Mouse (Mus musculus): ENCODE measurements around the gene Atp6ap1l. TPM values are rescaled to one million over a fixed set of nuclear protein-coding genes. Genes with fewer than 3 reads are reported as not detected.

Atp6ap1l gene
- total and polyA plus RNA-seq, 3 experiments = 0.57 to 2.3 (median 1.0) TPM

DNA sequence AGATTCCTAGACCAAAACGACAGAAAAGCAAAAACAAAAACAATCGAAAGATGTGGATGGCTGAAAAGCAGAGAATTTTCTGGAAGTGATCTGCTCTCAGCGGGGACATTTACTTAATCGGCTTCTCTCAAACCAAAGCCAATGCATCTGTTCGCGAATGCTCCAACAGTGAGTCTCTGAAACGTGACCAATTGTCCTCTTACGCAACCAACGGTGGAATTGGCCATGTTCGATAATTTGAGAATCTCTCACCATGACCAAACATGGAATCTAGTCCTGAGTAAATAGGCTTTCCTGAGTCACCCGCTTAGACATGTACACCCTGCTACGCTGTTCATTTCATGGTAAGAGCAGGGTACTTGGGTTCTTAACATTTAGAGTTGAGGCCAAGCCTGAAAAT lies 8.3 kb downstream of the Atp6ap1l start:
- TF ChIP-seq EP300 (IDR thresholded peaks at IDR 0.05; ENCODE audit: insufficient read depth, low read depth, low read length) (no peak), POLR2A (IDR thresholded peaks at IDR 0.05; ENCODE audit: insufficient read depth, low read depth, low read length) (no peak), CTCF (IDR thresholded peaks at IDR 0.05) (no peak)
- Histone ChIP-seq H3K27me3 (ENCODE audit: control insufficient read depth, insufficient read depth, low read length) (no peaks in the 10 kb centered on the region), H3K27ac (no peak overlapping the region), H3K4me3 (no peak overlapping the region), H3K36me3 (ENCODE audit: control insufficient read depth, insufficient read depth, low read length) (no peaks in the 10 kb centered on the region), H3K79me2 (replicated peaks; ENCODE audit: control insufficient read depth, insufficient read depth, low read length) (no peaks in the 10 kb centered on the region), H3K4me1 (ENCODE audit: control insufficient read depth, insufficient read depth, low read length) (no peaks in the 10 kb centered on the region), H3K9ac (ENCODE audit: low read depth, low read length) (no peak overlapping the region)
- DNase-seq = no peak
- intact Hi-C loops (cut with DNase I) = no loop called here
- WGBS = 92% methylated on average over 12 of the region's 12 CpGs

DNA sequence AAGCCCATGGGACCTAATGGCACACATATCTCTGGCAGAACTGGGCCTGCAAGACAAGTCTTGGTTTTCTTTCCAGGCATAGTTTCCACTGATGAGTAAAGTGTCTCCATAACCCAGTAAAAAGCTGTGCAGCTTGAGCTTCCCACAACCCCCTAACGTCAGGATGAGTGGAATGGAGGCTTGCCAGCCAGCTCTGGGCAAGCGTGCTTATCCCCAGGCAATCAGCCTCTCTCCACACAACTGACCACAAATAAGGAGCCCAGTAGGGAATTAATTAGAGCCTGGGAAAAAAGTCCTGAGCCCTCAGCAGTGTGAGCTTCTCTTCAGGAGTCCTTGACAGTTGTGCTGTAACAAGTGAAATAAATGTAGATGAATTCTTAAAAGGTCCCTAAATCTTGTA lies 9.1 kb downstream of the Atp6ap1l start:
- Histone ChIP-seq H3K36me3 (ENCODE audit: control insufficient read depth, insufficient read depth, low read length) (no peaks in the 10 kb centered on the region), H3K27ac (no peak overlapping the region), H3K4me3 (no peak overlapping the region), H3K4me1 (ENCODE audit: control insufficient read depth, insufficient read depth, low read length) (no peaks in the 10 kb centered on the region), H3K9ac (ENCODE audit: low read depth, low read length) (no peak overlapping the region), H3K27me3 (ENCODE audit: control insufficient read depth, insufficient read depth, low read length) (no peaks in the 10 kb centered on the region), H3K79me2 (replicated peaks; ENCODE audit: control insufficient read depth, insufficient read depth, low read length) (no peaks in the 10 kb centered on the region)
- TF ChIP-seq POLR2A (IDR thresholded peaks at IDR 0.05; ENCODE audit: insufficient read depth, low read depth, low read length) = no peak
- no peak for TF ChIP-seq CTCF (IDR thresholded peaks at IDR 0.05)
- no peak for TF ChIP-seq EP300 (IDR thresholded peaks at IDR 0.05; ENCODE audit: insufficient read depth, low read depth, low read length)
- WGBS = 48% methylated on average over 2 of the region's 2 CpGs
- no peak for DNase-seq
- intact Hi-C loops (cut with DNase I) = no loop called here

DNA sequence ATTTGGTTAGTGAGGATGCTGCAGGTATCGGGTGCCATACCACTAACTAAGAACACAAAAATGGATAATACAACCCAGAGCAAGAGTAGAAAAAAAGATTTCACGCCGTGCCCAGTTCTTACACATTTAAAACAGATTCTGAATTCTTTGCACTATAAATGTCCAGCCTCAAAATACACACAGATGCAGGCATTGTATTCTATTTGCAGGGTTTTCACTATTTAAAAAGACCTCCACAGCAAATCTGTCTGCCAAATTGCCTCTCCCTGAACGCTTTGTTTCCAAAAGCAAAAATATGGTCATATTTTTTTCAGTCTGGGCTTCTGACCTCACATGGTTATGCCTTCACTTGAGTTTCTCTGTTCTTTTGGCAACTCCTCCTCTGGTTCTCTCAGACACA lies 10.3 kb downstream of the Atp6ap1l start:
- Histone ChIP-seq H3K4me3 (no peak overlapping the region), H3K27me3 (ENCODE audit: control insufficient read depth, insufficient read depth, low read length) (no peaks in the 10 kb centered on the region), H3K9ac (ENCODE audit: low read depth, low read length) (no peak overlapping the region), H3K4me1 (ENCODE audit: control insufficient read depth, insufficient read depth, low read length) (no peaks in the 10 kb centered on the region), H3K27ac (no peak overlapping the region), H3K79me2 (replicated peaks; ENCODE audit: control insufficient read depth, insufficient read depth, low read length) (no peaks in the 10 kb centered on the region), H3K36me3 (ENCODE audit: control insufficient read depth, insufficient read depth, low read length) (no peaks in the 10 kb centered on the region)
- 86% methylated on average over 4 of the region's 4 CpGs for WGBS
- no peak for TF ChIP-seq EP300 (IDR thresholded peaks at IDR 0.05; ENCODE audit: insufficient read depth, low read depth, low read length)
- no peak for DNase-seq
- intact Hi-C loops (cut with DNase I) = no loop called here

DNA sequence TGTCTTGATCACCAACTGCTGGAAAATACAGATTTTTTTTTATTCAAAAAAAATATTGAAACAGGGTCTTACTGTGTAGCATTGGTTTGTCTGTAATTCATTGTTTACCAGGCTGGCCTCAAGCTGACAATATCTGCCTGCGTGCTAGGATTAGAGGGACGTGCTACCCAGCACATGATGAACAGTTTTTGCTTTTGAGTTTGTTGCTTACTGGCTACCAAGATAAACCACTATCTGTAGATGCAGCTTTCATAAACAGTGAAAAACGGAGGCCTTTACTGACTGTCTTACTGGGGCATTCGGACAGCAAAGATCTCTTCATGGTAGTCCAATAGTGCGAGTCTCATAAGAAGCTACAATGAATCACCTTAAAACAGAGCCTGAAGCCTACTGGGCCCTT lies 15.0 kb downstream of the Atp6ap1l start:
- H3K36me3 ChIP-seq (ENCODE audit: control insufficient read depth, insufficient read depth, low read length) = no peaks in the 10 kb centered on the region
- intact Hi-C loops (cut with DNase I) = no loop called here
- H3K27me3 ChIP-seq (ENCODE audit: control insufficient read depth, insufficient read depth, low read length) = no peaks in the 10 kb centered on the region
- no peak for TF ChIP-seq CTCF (IDR thresholded peaks at IDR 0.05)
- H3K9ac ChIP-seq (ENCODE audit: low read depth, low read length) = no peak overlapping the region
- H3K4me1 ChIP-seq (ENCODE audit: control insufficient read depth, insufficient read depth, low read length) = peaks cover 3% of the 10 kb centered on the region
- no peak overlapping the region for H3K27ac ChIP-seq
- 89% methylated on average over 5 of the region's 5 CpGs for WGBS
- no peak for DNase-seq
- H3K79me2 ChIP-seq (replicated peaks; ENCODE audit: control insufficient read depth, insufficient read depth, low read length) = no peaks in the 10 kb centered on the region
- no peak overlapping the region for H3K4me3 ChIP-seq

GRCm38 (mm10) chr13:90886568-90886983 lies 18.6 kb downstream of the Atp6ap1l start:
- intact Hi-C loops (cut with DNase I) = loop anchor here (1.0 to 5.0 kb wide), 4 partner anchors 1109 to 1339 kb away; partner anchors contain the start of gene Vcan
- H3K4me3 ChIP-seq = peak overlapping the region; percentile 38
- H3K9ac ChIP-seq (ENCODE audit: low read depth, low read length) = peak overlapping the region; percentile 15; the same call in 1 of the 2 replicates
- H3K79me2 ChIP-seq (replicated peaks; ENCODE audit: control insufficient read depth, insufficient read depth, low read length) = no peaks in the 10 kb centered on the region
- peak overlapping the region; percentile 1 for H3K27ac ChIP-seq
- peak; percentile 61 to 76 for DNase-seq
- 1% methylated on average over 18 of the region's 18 CpGs for WGBS
- TF ChIP-seq POLR2A (IDR thresholded peaks at IDR 0.05; ENCODE audit: insufficient read depth, low read depth, low read length) (no peak), CTCF (IDR thresholded peaks at IDR 0.05) (peak; percentile 92), EP300 (IDR thresholded peaks at IDR 0.05; ENCODE audit: insufficient read depth, low read depth, low read length) (0 out of 2 replicates have a peak, but pooled peaks have one; percentile 12)
- peaks cover 3% of the 10 kb centered on the region for H3K4me1 ChIP-seq (ENCODE audit: control insufficient read depth, insufficient read depth, low read length)
- H3K27me3 ChIP-seq (ENCODE audit: control insufficient read depth, insufficient read depth, low read length) = no peaks in the 10 kb centered on the region
- no peaks in the 10 kb centered on the region for H3K36me3 ChIP-seq (ENCODE audit: control insufficient read depth, insufficient read depth, low read length)

DNA sequence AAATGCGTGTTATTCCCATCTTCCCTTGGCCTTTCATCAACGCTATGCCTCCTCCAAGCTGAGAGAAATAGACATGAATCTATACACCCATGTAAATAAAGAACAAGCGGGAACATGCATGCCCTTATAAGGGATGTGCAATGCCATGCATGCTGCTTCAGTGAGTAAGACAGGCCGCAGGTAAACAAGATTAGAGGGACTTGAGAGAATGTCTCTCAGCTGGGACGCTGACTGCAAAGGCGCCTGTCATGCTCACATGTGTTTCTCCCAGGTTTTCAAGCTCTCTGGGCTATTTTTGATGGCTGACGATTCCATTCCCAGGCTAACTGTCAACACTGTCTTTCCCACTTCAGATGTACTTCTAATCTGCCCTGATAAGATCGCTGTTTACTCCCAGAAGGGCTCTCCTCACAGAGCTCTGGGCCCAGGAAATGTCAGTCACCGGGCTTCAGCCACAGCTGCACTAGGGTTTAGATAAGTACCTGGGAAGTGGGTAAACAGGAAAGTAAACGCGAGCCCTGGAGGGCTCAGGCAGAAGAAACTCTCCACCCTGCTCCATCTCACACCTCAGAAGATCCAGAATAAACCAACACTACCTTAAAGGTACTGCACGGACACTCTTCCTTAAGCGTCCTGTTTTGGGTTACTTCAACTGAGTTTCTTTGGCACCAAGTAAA lies 19.2 kb downstream of the Atp6ap1l start:
- Histone ChIP-seq H3K79me2 (replicated peaks; ENCODE audit: control insufficient read depth, insufficient read depth, low read length) (no peaks in the 10 kb centered on the region), H3K36me3 (ENCODE audit: control insufficient read depth, insufficient read depth, low read length) (no peaks in the 10 kb centered on the region), H3K27me3 (ENCODE audit: control insufficient read depth, insufficient read depth, low read length) (no peaks in the 10 kb centered on the region), H3K9ac (ENCODE audit: low read depth, low read length) (no peak overlapping the region), H3K27ac (peak overlapping the region; percentile 1), H3K4me1 (ENCODE audit: control insufficient read depth, insufficient read depth, low read length) (peaks cover 3% of the 10 kb centered on the region), H3K4me3 (peak overlapping the region; percentile 38)
- peak; percentile 32 to 67 for DNase-seq
- no peak for TF ChIP-seq EP300 (IDR thresholded peaks at IDR 0.05; ENCODE audit: insufficient read depth, low read depth, low read length)
- no peak for TF ChIP-seq POLR2A (IDR thresholded peaks at IDR 0.05; ENCODE audit: insufficient read depth, low read depth, low read length)
- no peak for TF ChIP-seq CTCF (IDR thresholded peaks at IDR 0.05)
- WGBS = 24% methylated on average over 13 of the region's 13 CpGs
- intact Hi-C loops (cut with DNase I) = loop anchor here (1.0 to 5.0 kb wide), 4 partner anchors 1109 to 1339 kb away; partner anchors contain the start of gene Vcan
